Mouse (Mus musculus) CD4-positive, CD25-positive, alpha-beta regulatory T cell, adult 4 months (primary cell): Measurements from ENCODE around the gene Lhb. TPM values are rescaled to one million over a fixed set of nuclear protein-coding genes. Genes with fewer than 3 reads are reported as not detected.

ENCODE experiments used
- ATAC-seq: one replicate; pipeline ENCODE4 v1.8.0; 2017
- polyA plus RNA-seq, 2 experiments: library from polyadenylated mRNA; unstranded; fragments of 100-300 nt; shearing (Covaris generic); gene quantifications; one replicate each; pipeline ENCODE4 v1.2.1; 2017

Gene Lhb
- polyA plus RNA-seq, result not detected

DNA sequence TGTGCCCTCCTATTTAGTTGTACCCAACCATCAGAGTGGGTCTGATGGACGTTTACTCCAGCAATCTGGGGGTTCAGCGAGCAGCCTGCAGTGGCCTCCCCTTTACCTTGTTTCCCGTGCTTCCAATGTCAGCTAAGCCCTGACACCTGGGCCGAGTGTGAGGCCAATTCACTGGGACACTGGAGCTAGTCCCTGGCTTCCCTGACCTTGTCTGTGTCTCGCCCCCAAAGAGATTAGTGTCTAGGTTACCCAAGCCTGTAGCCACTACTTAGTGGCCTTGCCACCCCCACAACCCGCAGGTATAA is at the start of gene Lhb:
Lhb (plus strand) TSS at position 206 of the 305 bp plus-strand sequence.
- ATAC-seq, result no peak

DNA sequence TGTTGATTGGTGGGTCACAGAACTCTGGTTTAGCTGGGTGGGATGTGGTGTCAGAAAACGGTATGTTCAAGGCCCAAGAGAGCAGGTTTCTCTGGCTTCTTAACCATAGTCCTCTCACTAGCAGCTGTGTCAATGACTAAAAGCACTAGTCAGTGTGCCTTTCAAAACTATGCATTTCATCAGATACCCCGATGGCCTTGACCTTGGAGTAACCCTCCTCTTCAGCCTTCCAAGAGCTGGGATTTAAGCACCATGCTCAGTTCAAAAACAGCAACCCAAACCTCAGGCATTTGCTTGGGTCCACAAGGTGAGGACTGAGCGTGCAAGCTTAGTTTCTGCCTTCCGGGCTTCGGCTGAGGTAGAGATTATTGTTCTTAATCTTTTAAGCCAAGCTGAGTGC is 48.2 kb upstream of the Lhb start:
- ATAC-seq, result no peak

DNA sequence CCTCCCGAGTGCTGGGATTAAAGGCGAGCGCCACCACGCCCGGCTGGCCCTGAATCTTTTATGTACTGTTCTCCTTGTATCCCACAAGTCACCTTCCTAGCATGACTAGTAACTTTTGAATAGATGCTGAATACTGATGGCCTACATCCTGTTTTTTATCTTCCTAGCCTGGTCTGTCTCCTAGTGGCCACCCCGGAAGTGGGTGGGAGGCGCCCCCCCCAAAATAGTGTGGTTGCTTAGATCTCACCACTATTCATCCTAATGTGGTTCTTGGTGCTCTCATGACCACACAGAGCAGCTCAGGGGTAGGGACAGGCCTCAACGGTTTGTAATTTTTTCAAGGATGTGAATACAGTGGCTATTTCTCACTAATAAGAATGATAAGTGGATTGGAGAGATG is 46.0 kb upstream of the Lhb start:
- peak; percentile 35 for ATAC-seq

GRCm38 (mm10) chr7:45376057-45376456 is 44.6 kb upstream of the Lhb start:
- no peak for ATAC-seq

DNA sequence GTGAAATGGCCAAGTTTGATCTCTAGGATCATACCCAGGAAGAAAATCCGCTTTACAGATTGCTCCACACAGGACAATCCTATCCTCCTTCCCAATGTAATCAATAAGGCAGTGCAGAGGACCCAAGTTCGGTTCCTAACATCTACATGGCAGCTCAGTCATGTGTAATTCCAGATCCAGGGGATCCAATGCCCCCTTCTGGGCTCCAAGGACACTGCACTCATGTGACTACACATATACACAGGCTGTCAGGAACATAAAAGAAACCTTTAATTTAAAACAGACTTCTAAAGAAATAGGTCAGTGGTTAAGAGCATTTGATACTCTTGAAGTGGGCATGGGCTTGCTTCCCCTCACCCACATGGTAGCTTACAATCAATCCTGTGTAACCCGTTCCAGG is 34.5 kb upstream of the Lhb start:
- no peak for ATAC-seq

GRCm38 (mm10) chr7:45395129-45395541 is 25.5 kb upstream of the Lhb start:
- ATAC-seq, result peak; percentile 60

DNA sequence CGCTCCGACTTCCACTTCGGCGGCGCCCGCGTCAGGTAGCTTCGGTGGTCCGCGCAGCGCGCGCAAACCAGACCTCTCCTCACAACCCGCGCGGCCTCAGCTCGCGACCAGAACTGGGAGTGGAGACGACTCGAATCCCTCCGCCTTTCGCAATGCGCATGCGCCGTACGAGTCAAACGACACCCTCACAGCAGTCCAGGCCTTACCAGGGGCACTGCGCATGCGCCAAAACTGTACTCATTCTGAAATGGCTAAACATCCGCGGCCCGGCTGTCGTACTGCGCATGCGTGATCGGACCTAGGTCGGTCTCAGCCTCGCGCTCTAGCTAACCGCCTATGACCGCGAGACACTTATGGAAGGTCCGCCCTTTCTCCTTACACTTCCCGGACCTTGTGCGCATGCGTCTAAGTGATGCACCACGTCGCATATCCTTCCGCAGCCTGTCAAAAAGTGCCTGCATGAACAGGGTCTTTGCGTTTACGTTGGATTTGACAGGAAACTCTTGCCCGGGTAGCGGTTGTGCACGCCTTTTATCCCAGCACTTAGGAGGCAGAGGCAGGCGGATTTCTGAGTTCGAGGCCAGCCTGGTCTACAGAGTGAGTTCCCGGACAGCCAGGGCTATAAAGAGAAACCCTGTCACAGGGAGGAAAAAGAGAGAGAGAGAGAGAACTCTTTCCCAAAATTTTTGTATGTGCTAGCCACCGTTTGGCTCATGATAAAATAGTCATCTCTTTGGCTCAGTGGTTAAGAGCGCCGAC is 24.9 kb upstream of the Lhb start, which contains the start of gene Snrnp70:
Snrnp70 (minus strand) TSS at position 165 of the 759 bp plus-strand sequence.
- peak; percentile 93 for ATAC-seq

- peak; percentile 40 for ATAC-seq
Measured at GRCm38 (mm10) chr7:45396337-45396775, 24.3 kb upstream of the Lhb start.

DNA sequence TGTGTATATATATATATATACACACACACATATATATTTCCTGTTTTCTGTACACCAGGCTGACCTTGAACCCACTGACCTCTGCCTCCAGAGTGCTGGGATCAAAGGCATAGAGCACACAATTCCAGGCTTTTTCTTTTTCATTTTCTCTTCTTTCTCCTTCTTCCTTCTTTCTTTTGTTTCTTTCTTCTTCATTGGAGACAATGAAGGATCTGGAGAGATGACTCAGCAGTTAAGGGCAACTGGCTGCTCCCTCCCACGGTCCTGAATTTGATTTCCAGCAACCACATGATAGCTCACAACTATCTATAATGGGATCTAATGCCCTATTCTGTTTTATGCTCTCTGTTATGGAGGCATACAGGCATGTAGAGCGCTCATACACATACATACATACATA is 23.8 kb upstream of the Lhb start:
- no peak for ATAC-seq

- no peak for ATAC-seq
Measured at GRCm38 (mm10) chr7:45401521-45402085, 19.0 kb upstream of the Lhb start.

DNA sequence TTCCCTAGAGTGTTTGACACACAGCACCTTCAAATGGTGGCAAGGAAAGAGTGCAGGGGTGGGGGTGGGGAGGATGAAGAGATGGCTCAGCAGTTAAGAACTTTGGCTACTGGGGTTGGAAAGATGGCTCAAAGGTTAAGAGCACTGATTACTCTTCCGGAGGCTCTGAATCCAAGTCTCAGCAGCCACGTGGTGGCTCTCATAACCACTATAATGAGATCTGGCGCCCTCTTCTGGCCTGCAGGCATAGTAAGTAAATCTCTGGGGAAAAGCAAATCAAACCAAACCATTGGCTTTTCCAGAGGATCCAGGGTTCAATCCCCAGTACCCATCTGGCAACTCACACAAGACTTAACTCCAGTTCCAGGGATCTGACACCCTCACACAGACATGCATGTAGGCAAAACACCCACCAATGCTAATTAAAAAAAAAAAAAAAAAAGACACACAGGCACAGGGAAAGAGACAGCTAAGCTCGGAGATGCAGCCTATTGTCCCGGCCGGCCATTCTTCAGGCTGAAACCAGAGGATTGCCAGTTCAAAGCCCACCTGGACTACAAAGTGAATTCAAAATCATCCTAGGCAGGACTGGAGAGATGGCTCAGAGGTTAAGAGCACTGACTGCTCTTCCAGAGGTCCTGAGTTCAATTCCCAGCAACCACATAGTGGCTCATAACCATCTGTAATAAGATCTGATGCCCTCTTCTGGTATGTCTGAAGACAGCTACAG is 16.9 kb upstream of the Lhb start:
- ATAC-seq, result peak; percentile 80

GRCm38 (mm10) chr7:45405091-45406075 is 15.2 kb upstream of the Lhb start, which contains the start of gene Kcna7:
Gene Kcna7, plus strand, starts transcription at chr7:45405653.
- peak; percentile 71 for ATAC-seq

GRCm38 (mm10) chr7:45406157-45407156 is 14.2 kb upstream of the Lhb start:
- no peak for ATAC-seq

DNA sequence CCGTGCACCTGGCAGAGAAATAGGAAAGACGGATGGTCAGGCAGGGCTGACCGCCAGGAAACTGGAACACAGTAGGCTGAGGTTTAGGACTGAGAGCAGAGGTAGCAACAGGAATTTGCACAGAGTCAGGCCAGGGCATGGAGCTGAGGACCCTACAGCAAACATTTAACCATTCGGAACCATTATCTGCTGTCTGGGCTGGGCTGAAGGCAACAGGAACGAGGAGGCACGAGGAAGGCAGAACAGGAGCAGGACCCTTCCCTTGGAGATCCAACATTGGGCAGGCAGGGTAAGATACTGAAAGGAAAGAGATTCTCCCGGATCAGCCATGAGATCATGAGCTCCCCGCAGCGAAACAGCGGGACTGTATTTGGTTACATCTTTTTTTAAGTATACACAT is 12.8 kb upstream of the Lhb start:
- no peak for ATAC-seq

GRCm38 (mm10) chr7:45408351-45408750 is 12.3 kb upstream of the Lhb start:
- no peak for ATAC-seq

DNA sequence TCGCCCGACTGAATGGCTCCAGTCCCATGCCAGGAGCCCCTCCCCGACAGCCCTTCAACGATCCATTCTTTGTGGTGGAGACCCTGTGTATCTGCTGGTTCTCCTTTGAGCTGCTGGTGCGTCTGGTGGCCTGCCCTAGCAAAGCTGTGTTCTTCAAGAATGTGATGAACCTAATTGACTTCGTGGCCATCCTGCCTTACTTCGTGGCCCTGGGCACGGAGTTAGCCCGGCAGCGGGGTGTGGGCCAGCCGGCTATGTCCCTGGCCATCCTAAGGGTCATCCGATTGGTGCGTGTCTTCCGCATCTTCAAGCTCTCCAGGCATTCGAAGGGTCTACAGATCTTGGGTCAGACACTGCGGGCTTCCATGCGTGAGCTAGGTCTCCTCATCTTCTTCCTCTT is 11.7 kb upstream of the Lhb start:
- ATAC-seq, result no peak

- no peak for ATAC-seq
Measured at GRCm38 (mm10) chr7:45409497-45410163, 11.0 kb upstream of the Lhb start.

- no peak for ATAC-seq
Measured at GRCm38 (mm10) chr7:45412421-45412820, 8.2 kb upstream of the Lhb start.

DNA sequence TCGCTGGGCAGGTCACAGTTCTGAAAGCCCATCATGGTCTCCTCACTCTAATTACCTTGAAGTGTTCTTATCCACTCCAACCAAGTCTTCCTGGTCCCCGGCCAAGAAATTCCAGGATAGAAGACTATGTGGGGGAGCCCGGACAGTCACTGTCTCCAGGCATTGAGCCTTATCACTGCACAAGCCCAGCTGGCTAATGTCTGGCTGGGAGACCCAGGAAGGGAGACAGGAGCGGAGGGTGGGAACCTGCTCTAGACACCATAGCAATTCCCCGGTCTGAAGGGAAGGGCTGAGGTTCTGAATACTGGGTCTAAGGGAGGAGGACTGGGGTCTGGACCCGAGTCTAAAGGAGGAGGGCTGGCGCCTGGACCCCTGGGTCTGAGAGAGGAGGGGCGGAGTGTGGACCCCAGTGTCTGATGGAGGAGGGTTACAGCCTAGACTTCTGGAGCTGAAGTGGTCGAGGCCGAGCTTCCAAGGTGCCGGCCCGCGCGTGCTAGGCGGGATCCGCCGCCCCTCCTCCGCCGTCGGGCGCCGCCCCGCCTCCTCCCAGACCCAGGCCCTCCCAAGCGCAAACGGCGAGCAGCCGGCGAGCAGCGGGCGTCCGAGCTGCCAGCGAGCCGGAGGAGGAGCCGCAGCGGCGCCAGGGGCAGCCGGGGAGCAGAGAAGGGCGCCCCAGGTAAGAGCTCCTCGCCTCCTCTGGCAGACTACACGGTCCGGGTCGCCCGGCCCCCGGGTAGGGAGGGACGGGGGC is 7.3 kb upstream of the Lhb start, which contains the start of gene Ntf5:
Ntf5 (plus strand) TSS at position 583 of the 751 bp plus-strand sequence.
- no peak for ATAC-seq
